Mouse (Mus musculus): ENCODE data around the gene Pdss1. TPM values are rescaled to one million over a fixed set of nuclear protein-coding genes. Genes with fewer than 3 reads are reported as not detected.
"Not testable (repeated sequence)": the region's sequence is repeated elsewhere in the genome, so short reads cannot be mapped to it uniquely, and the experiment has no call there.

The Pdss1 gene
- polyA plus RNA-seq (2015; fragmentation: Nextera tagmentation; extraction: Ambion mirVana), result 15.4 and 16.6 TPM in 2 replicates

DNA sequence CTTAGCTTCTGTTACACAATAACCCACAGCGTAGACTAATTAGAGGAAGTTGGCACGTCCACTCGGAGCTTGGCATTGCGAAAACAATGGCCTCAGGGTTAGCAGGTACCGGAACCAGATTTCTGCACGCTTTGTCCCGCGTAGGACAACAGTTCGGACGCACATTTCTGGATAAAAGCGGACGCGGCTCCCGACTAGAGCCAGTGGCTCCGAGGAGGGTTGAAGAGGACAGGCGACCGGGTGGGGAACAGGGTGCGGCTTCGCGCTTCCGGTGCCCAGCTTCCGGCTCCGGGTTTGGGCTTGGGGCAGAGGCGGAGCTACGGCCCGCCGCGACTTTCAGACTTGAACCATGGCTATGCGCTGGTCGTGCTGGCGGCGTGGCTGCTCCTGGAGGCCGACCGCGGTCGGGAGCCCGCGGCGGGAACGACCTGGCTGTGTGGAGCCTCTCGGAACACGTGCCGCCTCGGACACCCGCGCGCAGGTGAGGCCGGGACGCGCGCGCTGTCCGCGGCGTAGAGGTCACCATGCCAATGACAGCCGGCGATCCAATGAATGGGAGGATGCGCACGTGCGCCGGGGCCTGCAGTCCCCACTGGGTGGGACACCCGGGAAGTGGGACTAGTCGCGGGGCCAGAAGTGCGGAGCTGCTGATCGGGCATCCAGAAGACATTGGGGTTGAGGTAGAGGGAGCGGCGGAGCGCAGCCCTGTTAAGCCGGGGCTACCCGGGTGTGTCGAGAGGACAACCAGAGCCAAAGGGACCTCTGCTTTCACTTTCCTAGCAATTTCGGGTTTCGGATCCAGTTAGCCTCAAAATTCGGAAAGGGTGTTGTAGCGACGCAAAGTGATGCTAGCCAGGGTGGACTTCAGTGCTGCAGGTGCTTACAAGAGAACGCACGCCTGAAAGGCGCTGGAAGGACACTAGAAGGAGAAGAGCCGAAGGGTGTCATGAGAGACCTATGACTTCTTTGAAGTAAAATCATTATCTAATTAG lies at the start of gene Pdss1:
Gene Pdss1, plus strand, starts transcription at position 241 of the 992 bp plus-strand sequence.
- H3K4me3 ChIP-seq, result peak within 1 kb of the TSS; percentile 76
- peak within 1 kb of the TSS; percentile 71 for H3K27ac ChIP-seq
- no peaks in the 10 kb centered on the region for H3K9me3 ChIP-seq
- no peaks in the 10 kb centered on the region for H3K27me3 ChIP-seq
- peak within 1 kb of the TSS; percentile 67 for H3K9ac ChIP-seq
- 1% methylated on average over 77 of the region's 81 CpGs for WGBS
- H3K4me2 ChIP-seq, result peak within 1 kb of the TSS; percentile 79
- no peaks in the 10 kb centered on the region for H3K36me3 ChIP-seq
- no peaks in the 10 kb centered on the region for H3K4me1 ChIP-seq
- peak; percentile 93 for ATAC-seq (ENCODE audit: insufficient number of reproducible peaks, low FRiP score, low TSS enrichment, low read depth)

DNA sequence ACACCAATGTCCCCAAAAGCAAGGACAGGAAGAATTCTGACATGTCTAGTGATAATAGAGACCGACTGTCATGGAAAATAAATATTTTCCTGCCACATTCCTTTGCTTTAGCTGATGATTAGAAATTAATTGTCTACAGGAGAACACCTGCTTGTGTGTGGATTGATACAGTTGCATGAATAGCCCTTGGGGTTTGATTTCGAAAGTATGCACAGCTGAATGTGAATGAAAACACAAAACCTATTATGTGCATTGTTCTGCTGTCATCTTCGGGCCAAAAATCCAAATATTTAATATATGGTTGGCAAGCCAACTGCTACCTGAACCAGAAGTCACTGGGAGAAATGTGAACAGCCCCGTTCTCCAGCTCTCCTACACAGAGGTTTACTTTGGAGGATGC lies 43.4 kb upstream of the Pdss1 start:
- H3K4me2 ChIP-seq, result no peak overlapping the region
- H3K36me3 ChIP-seq, result no peaks in the 10 kb centered on the region
- H3K9ac ChIP-seq, result no peak overlapping the region
- no peaks in the 10 kb centered on the region for H3K4me1 ChIP-seq
- no peak for ATAC-seq (ENCODE audit: insufficient number of reproducible peaks, low FRiP score, low TSS enrichment, low read depth)
- H3K27ac ChIP-seq, result no peak overlapping the region
- no peaks in the 10 kb centered on the region for H3K9me3 ChIP-seq
- H3K27me3 ChIP-seq, result no peaks in the 10 kb centered on the region
- no peak overlapping the region for H3K4me3 ChIP-seq
- 73% methylated on average over 4 of the region's 4 CpGs for WGBS

DNA sequence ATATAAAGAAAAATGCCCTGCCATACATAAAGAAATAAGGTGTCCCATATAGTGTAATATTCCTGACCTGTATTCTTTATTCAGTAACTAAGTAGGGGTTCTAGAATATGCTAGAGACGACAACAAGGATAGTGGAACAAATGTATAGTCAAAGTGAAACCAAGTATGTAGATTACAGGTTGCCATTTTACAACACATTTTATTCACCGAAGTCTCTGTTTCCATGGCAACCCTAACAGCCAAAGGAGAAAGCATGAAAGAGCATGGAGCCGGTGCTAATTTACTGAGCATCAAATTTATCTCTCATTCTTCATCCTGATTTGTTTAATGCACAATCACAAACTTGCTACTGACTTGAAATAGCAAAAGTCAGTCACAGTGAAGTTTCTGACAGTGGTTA lies 37.8 kb upstream of the Pdss1 start:
- no peaks in the 10 kb centered on the region for H3K4me1 ChIP-seq
- no peak overlapping the region for H3K27ac ChIP-seq
- no peak overlapping the region for H3K4me3 ChIP-seq
- no peak overlapping the region for H3K4me2 ChIP-seq
- H3K36me3 ChIP-seq, result no peaks in the 10 kb centered on the region
- H3K27me3 ChIP-seq, result no peaks in the 10 kb centered on the region
- 72% methylated on average over 3 of the region's 3 CpGs for WGBS
- no peak overlapping the region for H3K9ac ChIP-seq
- no peak for ATAC-seq (ENCODE audit: insufficient number of reproducible peaks, low FRiP score, low TSS enrichment, low read depth)
- H3K9me3 ChIP-seq, result no peaks in the 10 kb centered on the region

DNA sequence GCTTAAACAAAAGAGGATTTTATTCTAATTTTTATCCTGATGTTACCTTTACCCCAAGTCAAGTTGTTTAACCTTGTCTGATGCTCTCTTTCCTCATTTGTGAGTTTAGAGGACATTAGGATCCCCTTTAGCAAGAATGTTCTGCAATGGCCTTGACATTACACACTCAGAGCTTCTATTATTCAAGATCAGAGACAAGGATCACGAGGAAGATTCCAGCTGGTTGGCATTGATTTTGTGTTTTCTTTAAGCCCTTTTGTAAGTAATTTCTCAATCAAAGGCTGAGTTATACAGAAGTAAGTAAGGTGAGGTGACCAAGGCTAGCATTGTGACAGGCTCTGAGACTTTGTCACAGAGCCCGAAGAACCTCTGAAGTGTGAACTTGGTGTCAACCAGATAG lies 33.1 kb upstream of the Pdss1 start:
- H3K27ac ChIP-seq, result no peak overlapping the region
- WGBS, result 84% methylated on average over 2 of the region's 2 CpGs
- H3K4me1 ChIP-seq, result no peaks in the 10 kb centered on the region
- no peak for ATAC-seq (ENCODE audit: insufficient number of reproducible peaks, low FRiP score, low TSS enrichment, low read depth)
- no peaks in the 10 kb centered on the region for H3K36me3 ChIP-seq
- no peak overlapping the region for H3K9ac ChIP-seq
- no peaks in the 10 kb centered on the region for H3K9me3 ChIP-seq
- no peaks in the 10 kb centered on the region for H3K27me3 ChIP-seq
- H3K4me2 ChIP-seq, result no peak overlapping the region
- H3K4me3 ChIP-seq, result no peak overlapping the region

DNA sequence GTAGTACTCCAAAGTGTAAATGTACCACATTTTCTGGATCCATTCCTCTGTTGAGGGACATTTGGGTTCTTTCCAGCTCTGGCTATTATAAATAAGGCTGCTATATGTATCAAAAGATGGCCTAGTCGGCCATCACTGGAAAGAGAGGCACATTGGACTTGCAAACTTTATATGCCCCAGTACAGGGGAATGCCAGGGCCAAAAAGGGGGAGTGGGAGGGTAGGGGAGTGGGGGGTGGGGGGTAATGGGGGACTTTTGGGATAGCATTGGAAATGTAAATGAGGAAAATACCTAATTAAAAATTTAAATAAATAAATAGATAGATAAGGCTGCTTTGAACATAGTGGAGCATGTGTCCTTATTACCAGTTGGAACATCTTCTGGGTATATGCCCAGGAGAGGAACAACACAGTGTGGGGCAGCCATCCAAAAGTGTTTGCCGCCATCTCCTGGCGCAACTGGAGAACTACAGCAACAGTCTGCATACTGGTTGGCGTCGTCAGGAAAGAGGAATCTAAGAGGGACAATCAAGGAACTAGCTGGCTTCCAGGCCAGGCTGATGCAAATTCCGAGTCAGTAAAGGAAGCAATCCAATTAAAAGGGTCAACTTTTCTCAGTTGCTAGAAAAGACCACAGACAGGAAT lies 30.8 kb upstream of the Pdss1 start:
- not testable (repeated sequence) for H3K4me2 ChIP-seq; ATAC-seq (ENCODE audit: insufficient number of reproducible peaks, low FRiP score, low TSS enrichment, low read depth); H3K36me3 ChIP-seq; H3K27ac ChIP-seq; H3K4me1 ChIP-seq; H3K9ac ChIP-seq; H3K9me3 ChIP-seq; H3K4me3 ChIP-seq; H3K27me3 ChIP-seq
- WGBS, result 3% methylated on average over 6 of the region's 6 CpGs

DNA sequence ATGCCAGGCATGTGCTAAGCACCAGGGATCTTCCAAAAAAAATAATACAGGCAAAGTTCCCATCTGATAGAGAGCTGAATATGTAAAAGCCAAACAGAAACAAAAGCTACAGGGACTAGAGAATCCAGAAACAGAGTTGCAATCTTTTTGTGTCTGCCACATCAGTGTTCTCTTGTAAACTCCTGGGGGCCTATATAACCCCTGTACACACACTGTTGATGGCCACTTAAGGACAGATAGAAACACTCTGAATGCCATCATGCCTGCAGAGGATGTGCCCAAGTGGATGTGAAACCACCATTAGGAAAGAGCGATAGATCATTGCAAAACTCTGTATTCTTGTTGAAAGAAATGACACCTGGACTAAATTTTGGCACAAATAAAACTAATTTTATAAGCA lies 29.5 kb upstream of the Pdss1 start:
- no peak for ATAC-seq (ENCODE audit: insufficient number of reproducible peaks, low FRiP score, low TSS enrichment, low read depth)
- no peak overlapping the region for H3K4me3 ChIP-seq
- WGBS, result 91% methylated on average over 1 of the region's 1 CpGs
- H3K27me3 ChIP-seq, result no peaks in the 10 kb centered on the region
- H3K27ac ChIP-seq, result no peak overlapping the region
- no peaks in the 10 kb centered on the region for H3K4me1 ChIP-seq
- no peak overlapping the region for H3K9ac ChIP-seq
- H3K4me2 ChIP-seq, result no peak overlapping the region
- no peaks in the 10 kb centered on the region for H3K9me3 ChIP-seq
- H3K36me3 ChIP-seq, result no peaks in the 10 kb centered on the region

DNA sequence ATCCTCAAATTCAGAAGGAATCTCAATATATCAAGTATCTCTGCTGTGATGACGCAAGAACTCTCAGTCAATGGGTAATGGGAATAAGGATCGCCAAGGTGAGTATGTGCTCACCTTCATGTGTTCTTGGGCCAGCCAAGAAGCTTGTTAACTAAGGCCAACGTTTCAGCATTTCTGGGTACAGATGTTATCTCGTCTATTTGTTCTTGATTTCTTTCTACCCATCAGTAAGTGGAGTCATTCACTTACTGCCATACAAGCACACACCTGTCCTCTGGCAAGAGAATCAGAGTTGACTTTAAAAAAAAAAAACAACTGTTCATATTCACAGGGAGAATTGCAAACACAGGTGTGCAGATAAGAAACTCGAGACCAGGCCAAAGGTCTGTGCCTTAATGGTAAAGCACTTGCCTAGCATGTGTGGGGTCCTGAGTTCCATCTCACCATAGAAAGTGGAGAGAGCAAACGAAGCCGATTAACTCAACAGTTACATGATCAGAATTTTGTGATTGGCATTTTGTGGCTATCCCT lies 28.4 kb upstream of the Pdss1 start:
- H3K36me3 ChIP-seq, result no peaks in the 10 kb centered on the region
- H3K4me1 ChIP-seq, result no peaks in the 10 kb centered on the region
- no peak for ATAC-seq (ENCODE audit: insufficient number of reproducible peaks, low FRiP score, low TSS enrichment, low read depth)
- WGBS, result 74% methylated on average over 7 of the region's 7 CpGs
- H3K27me3 ChIP-seq, result no peaks in the 10 kb centered on the region
- H3K9me3 ChIP-seq, result no peaks in the 10 kb centered on the region
- no peak overlapping the region for H3K4me3 ChIP-seq
- H3K4me2 ChIP-seq, result no peak overlapping the region
- H3K9ac ChIP-seq, result no peak overlapping the region
- H3K27ac ChIP-seq, result no peak overlapping the region

DNA sequence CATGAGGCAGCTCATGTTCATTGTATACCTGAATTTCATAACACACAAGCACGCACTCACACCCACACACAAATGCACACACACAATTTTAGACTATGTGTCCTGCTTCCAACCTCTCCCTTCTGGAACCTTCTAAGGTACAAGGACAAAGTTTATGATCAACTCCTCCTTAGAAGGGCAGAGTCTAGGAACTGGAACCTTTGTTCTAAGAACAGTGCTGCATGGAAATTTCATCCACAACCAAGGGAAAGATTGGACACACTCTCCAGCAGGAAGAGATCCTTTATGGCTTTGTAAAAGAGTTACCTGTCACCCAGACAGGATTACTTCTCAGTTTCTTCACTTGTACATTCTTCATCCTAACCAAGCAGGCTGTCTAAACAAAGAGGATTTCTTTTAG lies 22.2 kb upstream of the Pdss1 start:
- ATAC-seq (ENCODE audit: insufficient number of reproducible peaks, low FRiP score, low TSS enrichment, low read depth), result no peak
- 86% methylated on average over 1 of the region's 1 CpGs for WGBS
- no peaks in the 10 kb centered on the region for H3K27me3 ChIP-seq
- no peak overlapping the region for H3K4me3 ChIP-seq
- H3K4me1 ChIP-seq, result no peaks in the 10 kb centered on the region
- no peak overlapping the region for H3K9ac ChIP-seq
- no peak overlapping the region for H3K4me2 ChIP-seq
- H3K36me3 ChIP-seq, result no peaks in the 10 kb centered on the region
- H3K9me3 ChIP-seq, result no peaks in the 10 kb centered on the region
- no peak overlapping the region for H3K27ac ChIP-seq

DNA sequence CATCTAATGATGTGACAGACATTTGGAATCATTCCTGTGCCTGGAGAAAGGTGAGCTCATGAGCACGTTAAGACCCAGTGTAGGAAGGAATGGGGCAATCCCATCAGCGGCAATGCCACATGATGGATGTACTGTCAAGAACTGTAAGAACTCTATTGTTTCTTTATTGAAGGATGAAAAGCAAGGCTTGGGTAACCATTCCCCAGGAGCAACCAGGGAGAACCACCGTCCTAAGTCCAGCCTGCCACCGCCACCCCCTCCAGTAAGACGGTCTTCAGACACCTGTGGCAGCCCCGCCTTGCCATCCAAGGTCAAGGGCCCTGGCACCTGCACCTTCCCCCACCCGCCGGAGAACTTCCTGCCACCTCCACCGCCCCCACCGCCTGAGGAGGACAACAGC lies 20.7 kb upstream of the Pdss1 start:
- Histone ChIP-seq H3K36me3 (no peaks in the 10 kb centered on the region), H3K4me2 (no peak overlapping the region), H3K4me1 (no peaks in the 10 kb centered on the region), H3K27me3 (no peaks in the 10 kb centered on the region), H3K27ac (no peak overlapping the region), H3K4me3 (no peak overlapping the region), H3K9me3 (no peaks in the 10 kb centered on the region), H3K9ac (no peak overlapping the region)
- ATAC-seq (ENCODE audit: insufficient number of reproducible peaks, low FRiP score, low TSS enrichment, low read depth), result no peak
- WGBS, result 45% methylated on average over 10 of the region's 10 CpGs

DNA sequence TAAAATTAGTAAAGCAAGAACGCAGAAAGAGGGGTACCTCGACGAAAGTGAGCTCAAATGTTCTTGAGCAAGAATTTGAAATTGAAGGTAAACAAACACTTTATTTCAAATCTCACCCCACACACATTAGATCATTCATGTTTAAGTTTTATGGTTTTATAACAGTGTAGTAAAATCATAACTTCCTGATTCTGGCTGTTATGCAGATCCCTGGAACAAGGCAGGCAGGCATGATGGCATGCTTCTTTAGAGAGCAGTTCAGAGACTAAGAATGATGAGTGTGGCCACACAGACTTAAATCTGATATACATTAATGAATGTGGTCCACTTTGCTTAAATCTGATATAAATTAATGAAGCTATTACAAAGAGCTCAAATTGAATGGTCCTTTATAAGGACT lies 18.7 kb upstream of the Pdss1 start:
- H3K27me3 ChIP-seq, result no peaks in the 10 kb centered on the region
- no peaks in the 10 kb centered on the region for H3K36me3 ChIP-seq
- no peaks in the 10 kb centered on the region for H3K9me3 ChIP-seq
- no peak overlapping the region for H3K9ac ChIP-seq
- 81% methylated on average over 3 of the region's 3 CpGs for WGBS
- H3K4me3 ChIP-seq, result no peak overlapping the region
- H3K4me2 ChIP-seq, result no peak overlapping the region
- no peak overlapping the region for H3K27ac ChIP-seq
- no peaks in the 10 kb centered on the region for H3K4me1 ChIP-seq
- ATAC-seq (ENCODE audit: insufficient number of reproducible peaks, low FRiP score, low TSS enrichment, low read depth), result no peak

DNA sequence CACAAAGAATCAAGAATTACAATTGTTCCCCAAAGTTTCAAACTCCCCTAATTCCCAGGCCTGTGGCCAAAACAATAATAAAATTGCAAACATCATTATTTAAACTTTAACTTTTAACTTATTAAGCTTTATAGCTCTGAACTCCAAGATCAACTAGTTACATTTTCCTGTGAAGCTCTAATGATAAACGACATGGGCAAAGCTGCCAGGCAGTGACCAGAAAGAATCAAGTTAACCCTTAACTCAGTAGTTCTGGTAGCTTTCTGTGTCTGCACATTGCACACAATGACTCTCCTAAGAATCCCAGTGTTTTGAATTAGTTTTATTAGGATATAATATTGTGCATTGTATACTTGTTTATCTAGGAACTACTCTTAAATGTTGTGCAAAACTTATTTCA lies 16.5 kb upstream of the Pdss1 start:
- Histone ChIP-seq H3K27me3 (no peaks in the 10 kb centered on the region), H3K36me3 (no peaks in the 10 kb centered on the region), H3K4me3 (no peak overlapping the region), H3K9ac (no peak overlapping the region), H3K4me2 (no peak overlapping the region), H3K27ac (no peak overlapping the region), H3K4me1 (no peaks in the 10 kb centered on the region), H3K9me3 (no peaks in the 10 kb centered on the region)
- WGBS, result 18% methylated on average over 1 of the region's 1 CpGs
- no peak for ATAC-seq (ENCODE audit: insufficient number of reproducible peaks, low FRiP score, low TSS enrichment, low read depth)

DNA sequence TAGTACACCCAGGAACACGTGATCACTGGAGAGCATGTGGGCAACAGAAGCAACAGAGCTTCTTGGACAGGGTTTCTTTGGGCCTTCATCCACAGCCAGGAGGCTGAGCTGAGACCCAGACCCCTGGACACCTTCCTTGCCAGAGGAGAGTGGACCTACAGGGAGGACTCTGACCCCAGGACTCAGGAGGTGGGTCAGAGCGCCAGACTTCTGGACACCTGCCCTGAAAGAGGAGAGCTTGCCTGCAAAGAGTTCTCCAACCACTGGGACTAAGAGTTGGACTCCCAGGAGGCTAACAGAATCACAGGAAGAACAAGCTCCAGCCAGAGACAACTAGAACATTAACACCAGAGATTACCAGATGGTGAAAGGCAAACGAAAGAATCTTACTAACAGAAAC lies 14.6 kb upstream of the Pdss1 start:
- not testable (repeated sequence) for H3K4me2 ChIP-seq; H3K27ac ChIP-seq; H3K4me3 ChIP-seq; H3K9me3 ChIP-seq; H3K27me3 ChIP-seq; H3K9ac ChIP-seq; H3K4me1 ChIP-seq; H3K36me3 ChIP-seq; ATAC-seq (ENCODE audit: insufficient number of reproducible peaks, low FRiP score, low TSS enrichment, low read depth)
- WGBS, result 85% methylated on average over 3 of the region's 3 CpGs

All from limb, embryonic 15.5 days (tissue).